Mouse (Mus musculus): ENCODE data around the gene Nat9. TPM values are rescaled to one million over a fixed set of nuclear protein-coding genes. Genes with fewer than 3 reads are reported as not detected.

The Nat9 gene
- 18.6 and 20.8 TPM in 2 replicates for polyA plus RNA-seq (2015; fragmentation: Nextera tagmentation; extraction: Ambion mirVana)

- H3K36me3 ChIP-seq (ENCODE audit: control insufficient read depth, insufficient read depth), result peaks cover 3% of the 10 kb centered on the region; the same call in 1 of the 2 replicates
- peak; percentile 19 for ATAC-seq (replicated peaks; ENCODE audit: extremely low read depth, insufficient read depth, low FRiP score)
- 6% methylated on average over 12 of the region's 12 CpGs for WGBS
- peaks cover 22% of the 10 kb centered on the region for H3K4me1 ChIP-seq (ENCODE audit: control insufficient read depth, insufficient read depth, low read length)
- H3K4me2 ChIP-seq (ENCODE audit: low read depth, low read length), result peak within 1 kb of the TSS; percentile 78
- H3K27ac ChIP-seq (ENCODE audit: low read length), result peak within 1 kb of the TSS; percentile 83
- no peaks in the 10 kb centered on the region for H3K27me3 ChIP-seq (ENCODE audit: control insufficient read depth, insufficient read depth, low read length)
- H3K4me3 ChIP-seq (ENCODE audit: low read length), result peak within 1 kb of the TSS; percentile 70
- peak within 1 kb of the TSS; percentile 82 for H3K9ac ChIP-seq (ENCODE audit: low read length)
- H3K9me3 ChIP-seq (replicated peaks; ENCODE audit: control insufficient read depth, low read length), result no peaks in the 10 kb centered on the region
Measured at GRCm38 (mm10) chr11:115187693-115188092, at the start of gene Nat9. Gene Nat9, minus strand, starts transcription at chr11:115187859.

GRCm38 (mm10) chr11:115236570-115236969 lies 48.9 kb upstream of the Nat9 start:
- H3K4me1 ChIP-seq (ENCODE audit: control insufficient read depth, insufficient read depth, low read length), result peaks cover 10% of the 10 kb centered on the region
- 26% methylated on average over 5 of the region's 5 CpGs for WGBS
- H3K27ac ChIP-seq (ENCODE audit: low read length), result no peak overlapping the region
- no peak overlapping the region for H3K9ac ChIP-seq (ENCODE audit: low read length)
- H3K27me3 ChIP-seq (ENCODE audit: control insufficient read depth, insufficient read depth, low read length), result 0 out of 2 replicates have a peak, but pooled peaks cover 2% of the 10 kb centered on the region
- no peak for ATAC-seq (replicated peaks; ENCODE audit: extremely low read depth, insufficient read depth, low FRiP score)
- no peak overlapping the region for H3K4me2 ChIP-seq (ENCODE audit: low read depth, low read length)
- no peak overlapping the region for H3K4me3 ChIP-seq (ENCODE audit: low read length)
- H3K9me3 ChIP-seq (replicated peaks; ENCODE audit: control insufficient read depth, low read length), result no peaks in the 10 kb centered on the region
- H3K36me3 ChIP-seq (ENCODE audit: control insufficient read depth, insufficient read depth), result no peaks in the 10 kb centered on the region

GRCm38 (mm10) chr11:115234320-115235044 lies 46.8 kb upstream of the Nat9 start:
- Histone ChIP-seq H3K36me3 (ENCODE audit: control insufficient read depth, insufficient read depth) (no peaks in the 10 kb centered on the region), H3K9ac (ENCODE audit: low read length) (no peak overlapping the region), H3K27me3 (ENCODE audit: control insufficient read depth, insufficient read depth, low read length) (0 out of 2 replicates have a peak, but pooled peaks cover 2% of the 10 kb centered on the region), H3K4me3 (ENCODE audit: low read length) (no peak overlapping the region), H3K27ac (ENCODE audit: low read length) (no peak overlapping the region), H3K4me1 (ENCODE audit: control insufficient read depth, insufficient read depth, low read length) (peaks cover 16% of the 10 kb centered on the region), H3K4me2 (ENCODE audit: low read depth, low read length) (no peak overlapping the region), H3K9me3 (replicated peaks; ENCODE audit: control insufficient read depth, low read length) (no peaks in the 10 kb centered on the region)
- WGBS, result 56% methylated on average over 15 of the region's 15 CpGs
- ATAC-seq (replicated peaks; ENCODE audit: extremely low read depth, insufficient read depth, low FRiP score), result no peak

GRCm38 (mm10) chr11:115233526-115234290 lies 46.0 kb upstream of the Nat9 start:
- H3K4me1 ChIP-seq (ENCODE audit: control insufficient read depth, insufficient read depth, low read length), result peaks cover 23% of the 10 kb centered on the region
- H3K9ac ChIP-seq (ENCODE audit: low read length), result no peak overlapping the region
- no peaks in the 10 kb centered on the region for H3K9me3 ChIP-seq (replicated peaks; ENCODE audit: control insufficient read depth, low read length)
- no peak overlapping the region for H3K4me2 ChIP-seq (ENCODE audit: low read depth, low read length)
- WGBS, result 74% methylated on average over 20 of the region's 20 CpGs
- H3K27me3 ChIP-seq (ENCODE audit: control insufficient read depth, insufficient read depth, low read length), result 0 out of 2 replicates have a peak, but pooled peaks cover 2% of the 10 kb centered on the region
- no peak overlapping the region for H3K4me3 ChIP-seq (ENCODE audit: low read length)
- ATAC-seq (replicated peaks; ENCODE audit: extremely low read depth, insufficient read depth, low FRiP score), result no peak
- H3K27ac ChIP-seq (ENCODE audit: low read length), result no peak overlapping the region
- no peaks in the 10 kb centered on the region for H3K36me3 ChIP-seq (ENCODE audit: control insufficient read depth, insufficient read depth)

GRCm38 (mm10) chr11:115232889-115233288 lies 45.2 kb upstream of the Nat9 start:
- no peak for ATAC-seq (replicated peaks; ENCODE audit: extremely low read depth, insufficient read depth, low FRiP score)
- Histone ChIP-seq H3K27ac (ENCODE audit: low read length) (no peak overlapping the region), H3K27me3 (ENCODE audit: control insufficient read depth, insufficient read depth, low read length) (0 out of 2 replicates have a peak, but pooled peaks cover 2% of the 10 kb centered on the region), H3K9me3 (replicated peaks; ENCODE audit: control insufficient read depth, low read length) (no peaks in the 10 kb centered on the region), H3K4me3 (ENCODE audit: low read length) (no peak overlapping the region), H3K9ac (ENCODE audit: low read length) (no peak overlapping the region), H3K4me1 (ENCODE audit: control insufficient read depth, insufficient read depth, low read length) (peaks cover 28% of the 10 kb centered on the region), H3K36me3 (ENCODE audit: control insufficient read depth, insufficient read depth) (no peaks in the 10 kb centered on the region), H3K4me2 (ENCODE audit: low read depth, low read length) (no peak overlapping the region)
- 87% methylated on average over 5 of the region's 5 CpGs for WGBS

- Histone ChIP-seq H3K36me3 (ENCODE audit: control insufficient read depth, insufficient read depth) (no peaks in the 10 kb centered on the region), H3K4me3 (ENCODE audit: low read length) (no peak overlapping the region), H3K9ac (ENCODE audit: low read length) (0 out of 2 replicates have a peak overlapping the region, but pooled peaks have one; percentile 22), H3K27me3 (ENCODE audit: control insufficient read depth, insufficient read depth, low read length) (0 out of 2 replicates have a peak, but pooled peaks cover 2% of the 10 kb centered on the region), H3K9me3 (replicated peaks; ENCODE audit: control insufficient read depth, low read length) (no peaks in the 10 kb centered on the region), H3K4me2 (ENCODE audit: low read depth, low read length) (no peak overlapping the region), H3K4me1 (ENCODE audit: control insufficient read depth, insufficient read depth, low read length) (peaks cover 34% of the 10 kb centered on the region), H3K27ac (ENCODE audit: low read length) (peak overlapping the region; percentile 69)
- no peak for ATAC-seq (replicated peaks; ENCODE audit: extremely low read depth, insufficient read depth, low FRiP score)
- 71% methylated on average over 9 of the region's 9 CpGs for WGBS
Measured at GRCm38 (mm10) chr11:115231924-115232323, 44.3 kb upstream of the Nat9 start.

- peaks cover 37% of the 10 kb centered on the region for H3K4me1 ChIP-seq (ENCODE audit: control insufficient read depth, insufficient read depth, low read length)
- ATAC-seq (replicated peaks; ENCODE audit: extremely low read depth, insufficient read depth, low FRiP score), result no peak; the same call in 1 of the 2 replicates
- H3K9ac ChIP-seq (ENCODE audit: low read length), result 0 out of 2 replicates have a peak overlapping the region, but pooled peaks have one; percentile 22
- H3K9me3 ChIP-seq (replicated peaks; ENCODE audit: control insufficient read depth, low read length), result no peaks in the 10 kb centered on the region
- H3K36me3 ChIP-seq (ENCODE audit: control insufficient read depth, insufficient read depth), result no peaks in the 10 kb centered on the region
- 62% methylated on average over 14 of the region's 14 CpGs for WGBS
- no peak overlapping the region; the same call in 1 of the 2 replicates for H3K4me2 ChIP-seq (ENCODE audit: low read depth, low read length)
- peak overlapping the region; percentile 74 for H3K27ac ChIP-seq (ENCODE audit: low read length)
- 0 out of 2 replicates have a peak, but pooled peaks cover 2% of the 10 kb centered on the region for H3K27me3 ChIP-seq (ENCODE audit: control insufficient read depth, insufficient read depth, low read length)
- H3K4me3 ChIP-seq (ENCODE audit: low read length), result no peak overlapping the region
Measured at GRCm38 (mm10) chr11:115231168-115231915, 43.7 kb upstream of the Nat9 start.

- peak; percentile 45 for ATAC-seq (replicated peaks; ENCODE audit: extremely low read depth, insufficient read depth, low FRiP score)
Measured at GRCm38 (mm10) chr11:115229021-115229930, 41.6 kb upstream of the Nat9 start.

More at GRCm38 (mm10) chr11:115229021-115229930, 41.6 kb upstream of the Nat9 start:
- Histone ChIP-seq H3K9ac (ENCODE audit: low read length) (no peak overlapping the region), H3K4me3 (ENCODE audit: low read length) (no peak overlapping the region), H3K36me3 (ENCODE audit: control insufficient read depth, insufficient read depth) (no peaks in the 10 kb centered on the region), H3K9me3 (replicated peaks; ENCODE audit: control insufficient read depth, low read length) (no peaks in the 10 kb centered on the region), H3K27me3 (ENCODE audit: control insufficient read depth, insufficient read depth, low read length) (0 out of 2 replicates have a peak, but pooled peaks cover 2% of the 10 kb centered on the region), H3K4me2 (ENCODE audit: low read depth, low read length) (no peak overlapping the region), H3K27ac (ENCODE audit: low read length) (no peak overlapping the region), H3K4me1 (ENCODE audit: control insufficient read depth, insufficient read depth, low read length) (peaks cover 41% of the 10 kb centered on the region)
- WGBS, result 43% methylated on average over 15 of the region's 15 CpGs
